Mouse (Mus musculus) hindbrain, embryonic 14.5 days (tissue): ENCODE measurements around the gene Pak6. TPM values are rescaled to one million over a fixed set of nuclear protein-coding genes. Genes with fewer than 3 reads are reported as not detected.
A peak's percentile ranks its signal among the peaks of the same experiment; 100 is the strongest.

Experiments
- ATAC-seq: fragments of 200-750 bp; cut with Nextera tagmentation; 2 replicates; pipeline ENCODE4 v1.8.0; 2017; ENCODE audit warnings: moderate number of reproducible peaks, mild to moderate bottlenecking, moderate TSS enrichment, moderate library complexity; ENCODE audit not compliant: low FRiP score
- DNase-seq: peaks from one replicate; pipeline ENCODE4 v3.0.0-alpha.2; 2015; ENCODE audit warnings: low spot score
- H3K27ac ChIP-seq: fragments of 300-500 bp; sonication (generic); 2 replicates; pipeline ENCODE4 v1.5.1; 2014; ENCODE audit warnings: mild to moderate bottlenecking, moderate library complexity
- H3K27me3 ChIP-seq: fragments of 300-500 bp; sonication (generic); 2 replicates; pipeline ENCODE4 v1.6.1; 2014; ENCODE audit warnings: mild to moderate bottlenecking, low read length, mixed read lengths; ENCODE audit not compliant: control insufficient read depth, insufficient read depth
- H3K36me3 ChIP-seq: fragments of 300-500 bp; sonication (generic); replicated peaks from 2 replicates; pipeline ENCODE4 v1.6.1; 2014; ENCODE audit not compliant: control insufficient read depth, insufficient read depth
- H3K4me1 ChIP-seq: fragments of 300-500 bp; sonication (generic); replicated peaks from 2 replicates; pipeline ENCODE4 v1.6.1; 2014; ENCODE audit warnings: antibody characterized with exemption, low read length, mixed read lengths; ENCODE audit not compliant: control insufficient read depth, insufficient read depth
- H3K4me2 ChIP-seq: fragments of 300-500 bp; sonication (generic); replicated peaks from 2 replicates; pipeline ENCODE4 v1.6.1; 2014; ENCODE audit warnings: mild to moderate bottlenecking, moderate library complexity
- H3K4me3 ChIP-seq: fragments of 300-500 bp; sonication (generic); replicated peaks from 2 replicates; pipeline ENCODE4 v1.5.1; 2014; ENCODE audit warnings: mild to moderate bottlenecking, low read length
- H3K9ac ChIP-seq: fragments of 300-500 bp; sonication (generic); 2 replicates; pipeline ENCODE4 v1.6.1; 2014
- H3K9me3 ChIP-seq: fragments of 300-500 bp; sonication (generic); 2 replicates; pipeline ENCODE4 v1.6.1; 2016; ENCODE audit warnings: low read length; ENCODE audit not compliant: control insufficient read depth
- WGBS: fragments of 180-500 bp; shearing (Covaris S2); extraction: QIAGEN DNeasy Blood & Tissue Kit; methylation state at CpG from one replicate; pipeline ENCODE4 v1.1.7; 2014; 5-methylcytosine and 5-hydroxymethylcytosine counted together
- polyA plus RNA-seq: library from polyadenylated mRNA; unstranded; fragments of >200 nt; fragmentation: Nextera tagmentation; extraction: Ambion mirVana; gene quantifications from 2 replicates; pipeline ENCODE4 v1.2.1, GENCODE M21; 2014

Gene Pak6
- polyA plus RNA-seq, 1 experiment from 2014 or later: 39.9 TPM

GRCm38 (mm10) chr2:118673686-118674465 is 10.8 kb downstream of the Pak6 start:
- Histone ChIP-seq H3K4me3 (no peak overlapping the region), H3K4me1 (peaks cover 15% of the 10 kb centered on the region; the same call in 1 of the 2 replicates), H3K27ac (no peak overlapping the region), H3K36me3 (no peaks in the 10 kb centered on the region), H3K4me2 (no peak overlapping the region), H3K9me3 (no peaks in the 10 kb centered on the region), H3K9ac (no peak overlapping the region), H3K27me3 (peaks cover 71% of the 10 kb centered on the region)
- WGBS: 28% methylated on average over 15 of the region's 15 CpGs
- DNase-seq (no peak), ATAC-seq (no peak)

GRCm38 (mm10) chr2:118674500-118674899 is 11.4 kb downstream of the Pak6 start:
- ATAC-seq (no peak), DNase-seq (no peak)
- Histone ChIP-seq H3K4me2 (no peak overlapping the region), H3K4me3 (no peak overlapping the region), H3K27ac (no peak overlapping the region), H3K9ac (no peak overlapping the region), H3K4me1 (peaks cover 15% of the 10 kb centered on the region; the same call in 1 of the 2 replicates), H3K36me3 (no peaks in the 10 kb centered on the region; the same call in 1 of the 2 replicates), H3K27me3 (peaks cover 77% of the 10 kb centered on the region), H3K9me3 (no peaks in the 10 kb centered on the region)
- WGBS: 23% methylated on average over 7 of the region's 7 CpGs

DNA sequence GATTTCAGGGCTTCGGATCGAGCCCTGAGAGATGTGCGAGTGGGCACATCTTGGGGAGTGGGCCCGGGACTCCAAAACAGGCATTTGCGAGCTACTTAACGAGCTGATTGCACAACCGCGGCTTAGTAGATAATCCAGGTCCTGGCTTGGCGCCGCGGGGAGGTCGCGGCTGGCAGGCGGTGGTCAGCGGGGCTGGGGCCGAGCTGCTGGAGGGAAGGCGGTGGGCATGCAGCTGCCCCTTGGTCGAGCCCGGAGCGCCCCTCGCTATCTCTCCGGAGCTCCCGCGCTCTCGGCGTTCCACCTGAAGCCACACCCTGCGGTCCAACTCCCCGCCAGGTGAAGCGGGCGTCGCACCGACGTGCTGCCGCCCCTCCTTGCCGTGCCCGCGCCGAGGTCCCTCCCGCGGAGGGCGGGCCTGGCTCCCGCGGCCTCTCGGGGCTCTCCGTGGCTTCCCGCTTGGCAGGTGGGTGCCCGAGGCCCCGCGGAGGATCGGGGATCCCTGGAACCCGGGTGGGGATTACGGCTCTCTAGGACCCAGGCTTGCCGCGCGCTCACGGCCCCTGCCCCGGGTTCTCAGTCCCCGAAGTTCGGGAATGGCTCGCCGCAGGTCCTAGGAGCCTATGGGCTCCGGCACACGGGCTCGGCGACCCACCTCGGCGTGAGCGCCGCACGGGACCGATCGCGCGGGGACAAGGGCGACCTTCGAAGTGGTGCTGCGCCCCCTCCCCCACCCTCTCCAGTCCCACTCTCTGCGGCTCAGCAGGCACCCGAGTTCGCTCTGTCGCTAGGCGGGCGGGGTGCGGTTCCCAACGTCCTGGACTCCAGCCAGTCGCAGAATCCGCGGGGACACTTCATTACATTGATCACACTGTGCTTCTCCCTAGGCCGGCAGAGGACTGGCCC is 14.0 kb downstream of the Pak6 start:
- Histone ChIP-seq H3K27me3 (peaks cover 73% of the 10 kb centered on the region), H3K27ac (no peak overlapping the region), H3K4me2 (peak overlapping the region; percentile 91), H3K4me3 (peak overlapping the region; percentile 44), H3K9ac (peak overlapping the region; percentile 65), H3K9me3 (no peaks in the 10 kb centered on the region), H3K36me3 (no peaks in the 10 kb centered on the region; the same call in 1 of the 2 replicates), H3K4me1 (peaks cover 15% of the 10 kb centered on the region; the same call in 1 of the 2 replicates)
- DNase-seq (no peak), ATAC-seq (peak; percentile 56)
- WGBS: 1% methylated on average over 89 of the region's 89 CpGs

- Histone ChIP-seq H3K9me3 (no peaks in the 10 kb centered on the region), H3K4me1 (peaks cover 15% of the 10 kb centered on the region; the same call in 1 of the 2 replicates), H3K27ac (no peak overlapping the region), H3K27me3 (peaks cover 66% of the 10 kb centered on the region), H3K36me3 (no peaks in the 10 kb centered on the region; the same call in 1 of the 2 replicates), H3K4me3 (peak overlapping the region; percentile 44), H3K4me2 (peak overlapping the region; percentile 91), H3K9ac (0 out of 2 replicates have a peak overlapping the region, but pooled peaks have one; percentile 65)
- no peak for DNase-seq
- ATAC-seq: no peak
- WGBS: 14% methylated on average over 4 of the region's 4 CpGs
Observed at GRCm38 (mm10) chr2:118677817-118678216, 14.7 kb downstream of the Pak6 start.

DNA sequence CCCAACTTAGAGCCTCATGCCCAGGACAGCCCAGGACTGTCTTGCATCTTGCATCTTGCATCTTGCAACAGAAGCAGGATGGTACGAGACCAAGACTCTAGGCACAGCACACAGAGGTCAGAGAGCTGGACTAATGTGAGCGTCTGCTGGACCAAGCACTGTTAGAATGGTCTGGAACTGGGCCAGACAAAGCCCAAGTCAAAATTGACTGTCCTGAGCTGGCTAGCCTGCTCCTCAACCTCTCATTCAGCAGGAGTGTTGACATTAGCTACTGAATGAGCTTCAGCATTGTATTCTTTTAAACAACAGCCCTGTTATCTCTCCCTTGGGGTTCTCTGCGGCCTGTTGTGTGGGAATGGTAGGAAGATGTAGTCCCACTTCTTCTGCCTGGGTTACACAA is 16.5 kb downstream of the Pak6 start:
- no peaks in the 10 kb centered on the region; the same call in 1 of the 2 replicates for H3K36me3 ChIP-seq
- WGBS: 71% methylated on average over 3 of the region's 3 CpGs
- peaks cover 49% of the 10 kb centered on the region for H3K27me3 ChIP-seq
- no peak overlapping the region for H3K4me3 ChIP-seq
- H3K4me1 ChIP-seq: peaks cover 15% of the 10 kb centered on the region; the same call in 1 of the 2 replicates
- ATAC-seq (no peak), DNase-seq (no peak)
- no peaks in the 10 kb centered on the region for H3K9me3 ChIP-seq
- no peak overlapping the region for H3K9ac ChIP-seq
- H3K27ac ChIP-seq: no peak overlapping the region
- no peak overlapping the region for H3K4me2 ChIP-seq

- Histone ChIP-seq H3K4me1 (peaks cover 15% of the 10 kb centered on the region; the same call in 1 of the 2 replicates), H3K36me3 (no peaks in the 10 kb centered on the region; the same call in 1 of the 2 replicates), H3K4me3 (no peak overlapping the region), H3K27me3 (peaks cover 35% of the 10 kb centered on the region), H3K4me2 (no peak overlapping the region), H3K9ac (no peak overlapping the region), H3K9me3 (no peaks in the 10 kb centered on the region), H3K27ac (no peak overlapping the region)
- ATAC-seq (no peak), DNase-seq (no peak)
- 91% methylated on average over 6 of the region's 6 CpGs for whole genome bisulfite sequencing
Observed at GRCm38 (mm10) chr2:118680926-118681325, 17.8 kb downstream of the Pak6 start.

DNA sequence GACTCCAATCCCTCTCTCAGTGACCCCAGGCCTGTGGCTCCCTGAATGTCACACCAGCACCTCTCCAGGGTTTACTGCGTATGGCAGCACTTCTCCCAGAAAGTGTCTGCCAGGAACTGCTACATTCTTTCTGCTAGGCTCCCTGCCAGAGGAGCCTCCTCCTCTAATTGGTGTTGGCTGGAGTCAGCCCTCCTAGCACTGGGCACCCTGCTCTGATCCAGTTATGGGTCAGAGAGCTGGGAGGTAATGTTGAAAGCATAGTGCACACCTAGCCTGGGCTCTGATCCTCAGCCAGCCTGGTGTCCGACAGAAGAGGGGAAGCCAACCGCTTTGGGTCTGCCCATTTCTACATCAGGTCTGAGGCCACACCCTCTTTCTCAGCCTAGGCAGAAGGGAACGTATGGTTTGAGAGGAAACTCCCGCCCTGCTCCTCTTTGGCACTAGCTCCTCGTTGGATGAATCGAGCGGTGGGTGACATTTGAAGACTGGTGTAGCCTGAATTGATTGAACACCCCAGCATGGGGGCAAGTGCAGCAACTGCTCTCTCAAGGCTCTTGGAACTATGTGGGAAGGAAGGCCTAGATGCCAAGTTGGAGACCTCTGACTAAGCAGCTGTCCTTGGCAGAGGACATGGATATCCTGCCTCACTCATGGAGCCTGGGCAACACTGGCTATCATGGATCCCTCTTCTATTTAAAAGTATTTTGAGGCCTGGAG is 19.6 kb downstream of the Pak6 start:
- Histone ChIP-seq H3K36me3 (no peaks in the 10 kb centered on the region; the same call in 1 of the 2 replicates), H3K27me3 (peaks cover 19% of the 10 kb centered on the region), H3K9ac (no peak overlapping the region), H3K27ac (no peak overlapping the region), H3K4me2 (no peak overlapping the region), H3K4me3 (no peak overlapping the region), H3K4me1 (peaks cover 3% of the 10 kb centered on the region; the same call in 1 of the 2 replicates), H3K9me3 (no peaks in the 10 kb centered on the region)
- DNase-seq: no peak
- WGBS: 61% methylated on average over 8 of the region's 8 CpGs
- ATAC-seq: peak; percentile 34; the same call in 1 of the 2 replicates

DNA sequence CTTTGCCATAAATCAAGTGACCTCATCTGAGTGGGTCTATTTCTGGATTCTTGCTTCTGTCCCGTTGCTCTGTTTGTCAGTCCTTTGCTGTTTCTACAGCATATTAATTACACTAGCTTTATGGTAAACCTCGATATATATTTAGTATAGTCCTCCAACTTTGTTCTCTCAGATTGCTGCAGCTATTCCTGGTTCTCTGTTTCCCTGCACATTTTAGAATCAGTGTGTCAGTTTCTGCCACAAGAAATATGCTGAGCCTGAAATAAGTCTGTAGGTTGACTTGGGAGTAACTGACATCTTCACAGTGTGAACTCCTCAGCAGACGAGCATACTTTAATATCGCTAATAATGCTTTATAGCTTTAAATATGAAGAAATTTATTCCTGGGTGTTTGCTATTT is 22.0 kb downstream of the Pak6 start:
- Histone ChIP-seq H3K4me2 (no peak overlapping the region), H3K4me3 (no peak overlapping the region), H3K4me1 (no peaks in the 10 kb centered on the region), H3K27me3 (no peaks in the 10 kb centered on the region), H3K27ac (no peak overlapping the region), H3K9ac (no peak overlapping the region), H3K9me3 (no peaks in the 10 kb centered on the region), H3K36me3 (peaks cover 4% of the 10 kb centered on the region; the same call in 1 of the 2 replicates)
- ATAC-seq: no peak
- no peak for DNase-seq
- WGBS: 88% methylated on average over 4 of the region's 4 CpGs
